Mouse (Mus musculus) intestine, postnatal 0 days (tissue): ENCODE data around the gene Rpl29. TPM values are rescaled to one million over a fixed set of nuclear protein-coding genes. Genes with fewer than 3 reads are reported as not detected.

Source experiments
- ATAC-seq: fragments of 200-750 bp; cut with Nextera tagmentation; 2 replicates; pipeline ENCODE4 v1.8.0; 2017; ENCODE audit warnings: mild to moderate bottlenecking, moderate TSS enrichment, moderate library complexity
- H3K27ac ChIP-seq: fragments of 300-500 bp; sonication (generic); 2 replicates; pipeline ENCODE4 v1.5.1; 2014; ENCODE audit warnings: mild to moderate bottlenecking, low read depth, low read length, moderate library complexity
- H3K27me3 ChIP-seq: fragments of 300-500 bp; sonication (generic); replicated peaks from 2 replicates; pipeline ENCODE4 v1.6.1; 2014; ENCODE audit warnings: low read length, mixed read lengths; ENCODE audit not compliant: control insufficient read depth, insufficient read depth
- H3K36me3 ChIP-seq: fragments of 300-500 bp; sonication (generic); 2 replicates; pipeline ENCODE4 v1.6.1; 2014; ENCODE audit warnings: mild to moderate bottlenecking, moderate library complexity; ENCODE audit not compliant: control insufficient read depth, insufficient read depth
- H3K4me1 ChIP-seq: fragments of 300-500 bp; sonication (generic); replicated peaks from 2 replicates; pipeline ENCODE4 v1.6.1; 2014; ENCODE audit warnings: antibody characterized with exemption, low read length, mixed read lengths; ENCODE audit not compliant: control insufficient read depth, insufficient read depth
- H3K4me2 ChIP-seq: fragments of 300-500 bp; sonication (generic); replicated peaks from 2 replicates; pipeline ENCODE4 v1.6.1; 2014; ENCODE audit warnings: low read depth, mild to moderate bottlenecking, moderate library complexity
- H3K4me3 ChIP-seq: fragments of 300-500 bp; sonication (generic); 2 replicates; pipeline ENCODE4 v1.5.1; 2014; ENCODE audit warnings: low read depth, low read length
- H3K9ac ChIP-seq: fragments of 300-500 bp; sonication (generic); 2 replicates; pipeline ENCODE4 v1.6.1; 2014; ENCODE audit warnings: mild to moderate bottlenecking, low read depth, low read length
- H3K9me3 ChIP-seq: fragments of 300-500 bp; sonication (generic); 2 replicates; pipeline ENCODE4 v1.6.1; 2016; ENCODE audit warnings: mixed run types; ENCODE audit not compliant: control insufficient read depth
- CTCF ChIP-seq: sonication (generic); IDR thresholded peaks from 2 replicates; pipeline ENCODE4 v1.5.1; 2016; ENCODE audit warnings: low read depth, mild to moderate bottlenecking, control low read depth, antibody characterized with exemption, moderate library complexity
- WGBS: fragments of 180-500 bp; shearing (Covaris S2); extraction: QIAGEN DNeasy Blood & Tissue Kit; methylation state at CpG from one replicate; pipeline ENCODE4 v1.1.7; 2014; 5-methylcytosine and 5-hydroxymethylcytosine counted together
- polyA plus RNA-seq: library from polyadenylated mRNA; unstranded; fragments of >200 nt; fragmentation: Nextera tagmentation; extraction: Ambion mirVana; gene quantifications from 2 replicates; pipeline ENCODE4 v1.2.1, GENCODE M21; 2015

Gene Rpl29
- polyA plus RNA-seq, 1 experiment from 2014 or later = 575 TPM

DNA sequence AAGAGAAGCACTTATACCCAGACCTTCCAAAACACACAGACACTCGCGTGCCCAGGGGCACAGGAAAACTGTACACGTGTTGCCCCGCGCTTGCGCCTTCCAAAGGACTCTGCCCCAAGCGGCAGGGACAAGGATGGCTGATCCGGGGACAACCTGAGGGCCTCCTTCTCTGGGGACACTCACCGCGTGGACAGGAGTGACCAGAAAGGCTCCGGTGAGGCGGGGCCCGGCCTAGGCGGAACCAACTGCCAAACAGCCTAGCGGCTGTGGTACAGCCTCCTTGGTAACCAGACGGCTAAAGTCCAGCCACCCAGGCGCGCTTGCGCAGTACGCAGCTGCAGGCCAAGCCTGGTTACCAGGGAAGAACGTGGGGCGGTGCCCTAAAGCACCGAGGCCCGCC, 18.1 kb downstream of the Rpl29 start, which contains the start of the genes Abhd14b and Abhd14a:
Gene Abhd14b, plus strand, starts transcription at position 112 of the 400 bp plus-strand sequence.
Gene Abhd14a, minus strand, starts transcription at position 331 of the 400 bp plus-strand sequence.
- Histone ChIP-seq H3K27ac (peak within 1 kb of the TSS; percentile 77), H3K36me3 (no peaks in the 10 kb centered on the region; the same call in 1 of the 2 replicates), H3K4me2 (peak within 1 kb of the TSS; percentile 95), H3K9ac (peak within 1 kb of the TSS; percentile 59), H3K4me1 (peaks cover 12% of the 10 kb centered on the region), H3K4me3 (peak within 1 kb of the TSS; percentile 54), H3K27me3 (no peaks in the 10 kb centered on the region), H3K9me3 (no peaks in the 10 kb centered on the region)
- ATAC-seq = peak; percentile 95
- WGBS = under 1% methylated on average over 24 of the region's 24 CpGs
- peak; percentile 75 for TF ChIP-seq CTCF

DNA sequence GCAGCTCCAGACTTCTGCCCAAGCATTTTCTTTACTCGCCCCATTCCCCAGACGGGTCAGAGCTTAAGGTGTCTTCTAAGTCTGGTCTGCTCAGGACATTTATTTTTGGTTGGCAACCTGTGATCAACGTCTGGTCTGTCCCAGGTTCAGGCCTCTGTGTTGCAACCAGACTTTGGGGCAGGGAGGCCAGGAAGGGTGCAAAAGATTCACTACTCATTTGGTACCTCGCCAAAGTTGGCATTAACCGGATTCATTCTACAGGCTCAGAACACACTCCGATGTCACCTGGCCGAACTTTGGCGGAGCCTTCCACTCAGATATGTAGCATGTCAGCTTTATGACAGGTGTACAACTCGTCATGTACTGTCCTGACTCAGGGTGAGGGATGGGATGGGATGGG, 18.7 kb downstream of the Rpl29 start:
- Histone ChIP-seq H3K36me3 (no peaks in the 10 kb centered on the region; the same call in 1 of the 2 replicates), H3K4me2 (peak overlapping the region; percentile 95), H3K4me1 (peaks cover 12% of the 10 kb centered on the region), H3K9me3 (no peaks in the 10 kb centered on the region), H3K9ac (peak overlapping the region; percentile 59; the same call in 1 of the 2 replicates), H3K27ac (peak overlapping the region; percentile 77), H3K4me3 (peak overlapping the region; percentile 54), H3K27me3 (no peaks in the 10 kb centered on the region)
- no peak for ATAC-seq
- TF ChIP-seq CTCF = no peak
- 31% methylated on average over 9 of the region's 9 CpGs for WGBS

DNA sequence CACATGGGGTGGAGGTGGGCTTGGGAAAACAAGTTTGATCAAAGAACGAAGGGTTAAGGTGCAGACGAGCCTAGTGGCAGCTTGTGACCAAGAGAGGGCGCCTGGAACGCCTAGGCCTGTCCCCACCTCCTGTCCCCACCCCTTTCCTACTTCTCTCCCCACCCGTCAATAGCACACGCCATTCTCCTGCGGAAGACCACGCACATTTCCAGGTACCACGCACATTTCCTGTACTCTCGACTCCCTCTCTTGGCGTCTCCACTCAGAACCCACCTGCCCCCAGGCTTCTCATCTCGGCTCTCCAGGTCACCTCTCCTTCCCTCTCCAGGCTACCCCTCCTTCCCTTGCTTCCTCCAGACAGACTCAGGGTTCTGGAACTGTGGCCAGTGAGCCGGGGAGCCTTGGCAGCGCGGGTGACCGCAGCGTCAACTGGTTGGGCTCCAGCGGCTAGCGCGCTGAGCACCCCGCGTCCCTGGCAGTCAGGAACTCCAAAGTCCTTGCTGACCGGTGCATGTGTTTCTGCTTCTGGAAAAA, 19.3 kb downstream of the Rpl29 start:
- no peaks in the 10 kb centered on the region for H3K27me3 ChIP-seq
- H3K4me3 ChIP-seq = peak overlapping the region; percentile 54
- peak overlapping the region; percentile 95 for H3K4me2 ChIP-seq
- H3K9ac ChIP-seq = peak overlapping the region; percentile 59
- peak; percentile 91 for TF ChIP-seq CTCF
- H3K36me3 ChIP-seq = no peaks in the 10 kb centered on the region; the same call in 1 of the 2 replicates
- H3K4me1 ChIP-seq = peaks cover 12% of the 10 kb centered on the region
- WGBS = under 1% methylated on average over 23 of the region's 23 CpGs
- peak overlapping the region; percentile 77 for H3K27ac ChIP-seq
- no peaks in the 10 kb centered on the region for H3K9me3 ChIP-seq
- ATAC-seq = peak; percentile 41

DNA sequence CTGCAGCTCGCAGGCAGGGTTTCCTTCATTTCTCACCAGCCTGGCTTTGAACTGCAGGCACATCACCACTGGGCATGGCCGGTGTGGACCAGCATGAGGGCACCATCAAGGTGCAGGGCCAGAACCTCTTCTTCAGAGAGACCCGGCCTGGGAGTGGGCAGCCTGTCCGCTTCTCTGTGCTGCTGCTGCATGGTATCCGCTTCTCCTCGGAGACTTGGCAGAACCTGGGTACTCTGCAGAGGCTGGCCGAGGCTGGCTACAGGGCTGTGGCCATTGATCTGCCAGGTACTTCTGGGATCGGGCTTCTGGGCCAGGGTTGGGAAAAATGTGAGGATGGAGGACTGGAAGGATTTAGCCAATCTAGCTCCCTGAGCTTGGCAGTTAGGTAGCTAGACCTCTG, 20.7 kb downstream of the Rpl29 start:
- Histone ChIP-seq H3K4me1 (peaks cover 12% of the 10 kb centered on the region), H3K9ac (no peak overlapping the region), H3K9me3 (no peaks in the 10 kb centered on the region), H3K27me3 (no peaks in the 10 kb centered on the region), H3K4me2 (no peak overlapping the region), H3K27ac (no peak overlapping the region), H3K4me3 (no peak overlapping the region), H3K36me3 (no peaks in the 10 kb centered on the region)
- 96% methylated on average over 8 of the region's 8 CpGs for WGBS
- TF ChIP-seq CTCF = no peak
- no peak for ATAC-seq

DNA sequence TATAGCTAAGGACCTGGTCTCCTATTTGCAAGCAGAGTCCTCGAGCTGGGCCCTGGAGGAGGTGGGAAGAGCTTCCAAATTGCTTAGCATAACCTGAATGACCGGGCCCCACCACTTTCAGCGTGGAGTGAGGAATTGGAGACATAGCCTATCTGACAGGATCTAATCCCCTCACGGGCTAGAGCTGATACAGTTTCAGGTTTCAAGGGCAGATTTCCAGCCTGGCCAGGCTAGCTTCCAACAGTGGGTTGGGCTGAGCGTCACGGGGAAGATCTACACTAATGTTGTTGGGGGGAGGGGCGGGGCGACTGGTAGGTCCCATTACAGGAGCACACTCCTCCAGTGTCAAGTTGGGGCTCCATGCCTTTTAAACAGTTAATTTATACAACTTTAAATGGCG, 21.4 kb downstream of the Rpl29 start:
- 16% methylated on average over 9 of the region's 9 CpGs for WGBS
- Histone ChIP-seq H3K4me1 (peaks cover 12% of the 10 kb centered on the region), H3K4me3 (no peak overlapping the region), H3K4me2 (no peak overlapping the region), H3K9me3 (no peaks in the 10 kb centered on the region), H3K27me3 (no peaks in the 10 kb centered on the region), H3K27ac (no peak overlapping the region), H3K9ac (no peak overlapping the region), H3K36me3 (no peaks in the 10 kb centered on the region)
- no peak for ATAC-seq
- TF ChIP-seq CTCF = no peak

DNA sequence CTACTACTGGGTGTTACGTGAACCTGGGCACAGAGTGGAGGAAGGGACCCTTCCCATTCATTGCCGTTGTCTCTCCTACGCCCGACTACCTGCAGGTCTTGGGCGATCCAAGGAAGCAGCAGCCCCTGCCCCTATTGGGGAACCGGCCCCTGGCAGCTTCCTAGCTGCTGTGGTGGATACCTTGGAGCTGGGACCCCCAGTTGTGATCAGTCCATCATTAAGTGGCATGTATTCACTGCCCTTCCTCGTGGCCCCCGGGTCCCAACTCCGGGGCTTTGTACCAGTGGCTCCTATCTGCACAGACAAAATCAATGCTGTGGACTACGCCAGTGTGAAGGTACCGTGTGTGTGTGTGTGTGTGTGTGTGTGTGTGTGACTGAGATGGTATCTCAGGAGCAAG, 22.0 kb downstream of the Rpl29 start:
- Histone ChIP-seq H3K9me3 (no peaks in the 10 kb centered on the region), H3K9ac (no peak overlapping the region), H3K4me3 (no peak overlapping the region), H3K36me3 (no peaks in the 10 kb centered on the region), H3K4me1 (peaks cover 12% of the 10 kb centered on the region), H3K27me3 (no peaks in the 10 kb centered on the region), H3K4me2 (no peak overlapping the region), H3K27ac (no peak overlapping the region)
- ATAC-seq = no peak
- 74% methylated on average over 11 of the region's 11 CpGs for WGBS
- TF ChIP-seq CTCF = no peak
